Mouse (Mus musculus): ENCODE results near the gene Rab3a.

GRCm38 (mm10) chr8:70768231-70768776 lies 13.8 kb downstream of the Rab3a start:
- TF ChIP-seq CTCF (IDR thresholded peaks at IDR 0.05; ENCODE audit: extremely low read depth, insufficient read depth, low read length): no peak
- no peak for TF ChIP-seq POLR2A (IDR thresholded peaks at IDR 0.05; ENCODE audit: extremely low read depth, insufficient read depth, low read length)
